Mouse (Mus musculus) heart, adult 2 months (tissue): ENCODE data around the gene Ppp1r13l. TPM values are rescaled to one million over a fixed set of nuclear protein-coding genes. Genes with fewer than 3 reads are reported as not detected.

Experiments used
- DNase-seq, 2 experiments: peaks; one replicate each; pipeline ENCODE4 v3.0.0; 2021
- H3K27ac ChIP-seq: fragments of 200-600 bp; 2 replicates; pipeline ENCODE4 v1.8.1; 2022
- H3K27me3 ChIP-seq: fragments of 200-500 bp; 2 replicates; pipeline ENCODE4 v1.6.1; 2012; ENCODE audit warnings: mild to moderate bottlenecking, low read length, inconsistent platforms, mixed read lengths; ENCODE audit not compliant: control insufficient read depth, insufficient read depth
- H3K36me3 ChIP-seq: fragments of 200-500 bp; 2 replicates; pipeline ENCODE4 v1.6.1; 2012; ENCODE audit warnings: low read length, inconsistent platforms; ENCODE audit not compliant: control insufficient read depth, insufficient read depth
- H3K4me1 ChIP-seq: fragments of 200-500 bp; 2 replicates; pipeline ENCODE4 v1.6.1; 2011; ENCODE audit warnings: low read length; ENCODE audit not compliant: control insufficient read depth, insufficient read depth
- H3K4me3 ChIP-seq: fragments of 200-600 bp; 2 replicates; pipeline ENCODE4 v1.8.1; 2022
- H3K79me2 ChIP-seq: fragments of 200-500 bp; replicated peaks from 2 replicates; pipeline ENCODE4 v1.6.1; 2012; ENCODE audit warnings: mild to moderate bottlenecking, inconsistent platforms, low read length, moderate library complexity, mixed read lengths; ENCODE audit not compliant: control insufficient read depth, insufficient read depth
- H3K9ac ChIP-seq: fragments of 200-500 bp; 2 replicates; pipeline ENCODE4 v1.6.1; 2012; ENCODE audit warnings: low read depth, mild to moderate bottlenecking, control low read depth, inconsistent platforms, low read length, mixed read lengths
- CTCF ChIP-seq: fragments of 200-600 bp; IDR thresholded peaks from 2 replicates; pipeline ENCODE4 v1.8.1; 2022; ENCODE audit warnings: antibody characterized with exemption, mild to moderate bottlenecking, moderate library complexity
- EP300 ChIP-seq: fragments of 200-500 bp; IDR thresholded peaks from 2 replicates; pipeline ENCODE4 v1.6.1; 2011; ENCODE audit warnings: low read depth, low read length, control low read depth; ENCODE audit not compliant: insufficient read depth
- POLR2A ChIP-seq: fragments of 200-500 bp; IDR thresholded peaks from 2 replicates; pipeline ENCODE4 v1.6.1; 2011; ENCODE audit warnings: mild to moderate bottlenecking, low read depth, low read length, control low read depth; ENCODE audit not compliant: insufficient read depth
- WGBS: fragments of 180-500 bp; shearing (Covaris S2); methylation state at CpG from one replicate; pipeline ENCODE4 v1.1.7; 2018; 5-methylcytosine and 5-hydroxymethylcytosine counted together
- intact Hi-C: fragments of 180-260 bp; cut with DNase I; formaldehyde crosslinking; loops from one replicate; pipeline ENCODE4 v1.15.1; 2025
- polyA plus RNA-seq: library from polyadenylated mRNA; depleted of rRNA; stranded (reverse); fragments of >200 nt; gene quantifications from 2 replicates; pipeline ENCODE4 v1.2.3, GENCODE M21; 2012
- total RNA-seq, 2 experiments: library from RNA; stranded (reverse); gene quantifications; 2 replicates each; pipeline ENCODE4 v1.2.3; 2021

Gene Ppp1r13l
- total and polyA plus RNA-seq, 3 experiments, result 30.1 to 45.1 (median 43.9) TPM

GRCm38 (mm10) chr7:19356311-19356710 is 3.2 kb upstream of the Ppp1r13l start:
- no peaks in the 10 kb centered on the region for H3K27me3 ChIP-seq
- WGBS, result 72% methylated on average over 10 of the region's 10 CpGs
- H3K9ac ChIP-seq, result no peak overlapping the region
- no peak for DNase-seq
- no peak overlapping the region for H3K27ac ChIP-seq
- no peaks in the 10 kb centered on the region for H3K36me3 ChIP-seq
- intact Hi-C loops, result no loop called here
- H3K4me1 ChIP-seq, result peaks cover 1% of the 10 kb centered on the region; the same call in 1 of the 2 replicates
- H3K4me3 ChIP-seq, result no peak overlapping the region
- H3K79me2 ChIP-seq, result no peaks in the 10 kb centered on the region
- TF ChIP-seq CTCF, result no peak
- TF ChIP-seq EP300, result no peak

GRCm38 (mm10) chr7:19357381-19358375 is 1.9 kb upstream of the Ppp1r13l start:
- DNase-seq, result no peak
- no peak overlapping the region for H3K27ac ChIP-seq
- H3K36me3 ChIP-seq, result no peaks in the 10 kb centered on the region
- no peaks in the 10 kb centered on the region for H3K79me2 ChIP-seq
- no peaks in the 10 kb centered on the region for H3K27me3 ChIP-seq
- peaks cover 4% of the 10 kb centered on the region for H3K4me1 ChIP-seq
- no peak overlapping the region for H3K9ac ChIP-seq
- 88% methylated on average over 25 of the region's 25 CpGs for WGBS
- intact Hi-C loops, result no loop called here
- no peak overlapping the region for H3K4me3 ChIP-seq
- no peak for TF ChIP-seq CTCF
- TF ChIP-seq POLR2A, result no peak
- no peak for TF ChIP-seq EP300

DNA sequence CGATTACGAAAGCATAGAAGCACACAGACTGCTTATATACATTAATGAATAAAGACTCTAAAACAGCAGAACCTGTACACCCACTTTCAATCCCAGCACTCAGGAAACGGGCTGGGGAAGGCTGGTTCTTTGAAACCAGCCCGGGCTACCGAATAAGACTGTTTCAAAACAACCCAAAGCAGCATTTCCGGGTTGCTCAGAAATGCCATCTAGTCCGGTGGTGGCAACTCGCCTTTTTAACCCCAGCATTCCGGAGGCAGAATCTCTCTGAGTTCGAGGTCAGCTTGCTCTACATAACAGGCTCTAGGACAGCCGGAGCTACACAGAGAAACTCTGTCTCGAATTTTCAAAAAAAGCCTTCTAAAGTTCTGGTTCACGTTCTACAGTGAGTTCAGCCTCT is 915 bp upstream of the Ppp1r13l start:
- H3K4me3 ChIP-seq, result peak overlapping the region; percentile 77
- H3K27me3 ChIP-seq, result no peaks in the 10 kb centered on the region
- 16% methylated on average over 13 of the region's 13 CpGs for WGBS
- intact Hi-C loops, result no loop called here
- no peaks in the 10 kb centered on the region; the same call in 1 of the 2 replicates for H3K36me3 ChIP-seq
- no peak overlapping the region for H3K9ac ChIP-seq
- TF ChIP-seq POLR2A, result no peak
- no peak for TF ChIP-seq EP300
- no peak for TF ChIP-seq CTCF
- DNase-seq, result no peak
- H3K4me1 ChIP-seq, result peaks cover 9% of the 10 kb centered on the region
- H3K27ac ChIP-seq, result no peak overlapping the region; the same call in 1 of the 2 replicates
- H3K79me2 ChIP-seq, result no peaks in the 10 kb centered on the region

DNA sequence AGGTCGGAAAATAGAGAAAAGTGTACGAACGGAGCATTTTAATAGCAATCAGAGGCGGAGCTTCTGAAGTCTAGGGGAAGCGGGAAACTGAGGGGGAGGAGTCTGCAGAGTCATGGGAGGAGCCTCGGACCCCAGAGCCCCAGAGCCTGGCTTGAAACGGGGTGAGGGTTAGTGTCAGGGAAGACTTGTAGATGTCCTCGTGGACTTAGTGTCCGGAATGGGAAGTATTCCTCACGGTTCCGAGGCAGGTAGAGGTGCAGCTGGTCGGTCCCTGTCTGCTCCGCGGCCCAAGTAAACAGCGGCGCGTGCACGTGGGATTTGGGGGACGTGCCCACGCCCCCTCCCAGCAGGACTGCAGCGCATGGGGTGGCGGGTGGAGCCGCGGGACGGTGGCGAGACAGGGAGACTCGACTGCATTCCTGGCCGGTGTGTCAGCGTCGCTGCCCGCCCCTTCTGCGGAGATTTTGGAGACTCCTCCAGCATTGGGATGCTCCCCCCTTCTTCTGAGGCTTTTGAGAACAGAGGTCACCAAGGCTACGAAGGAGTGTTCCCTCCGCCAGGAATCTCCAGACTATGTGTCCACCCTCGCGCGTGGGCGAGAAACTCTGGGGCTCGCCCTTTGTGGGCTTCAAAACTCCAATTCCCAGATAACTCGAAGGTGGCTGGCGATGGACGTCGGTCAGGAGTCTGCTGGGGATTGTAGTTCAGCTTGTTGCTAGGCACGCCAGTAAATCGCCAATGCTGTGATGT is 518 bp downstream of the Ppp1r13l start:
- peak overlapping the region; percentile 77 for H3K4me3 ChIP-seq
- under 1% methylated on average over 45 of the region's 45 CpGs for WGBS
- no peaks in the 10 kb centered on the region for H3K27me3 ChIP-seq
- H3K9ac ChIP-seq, result peak overlapping the region; percentile 70
- peaks cover 9% of the 10 kb centered on the region for H3K4me1 ChIP-seq
- no peaks in the 10 kb centered on the region for H3K79me2 ChIP-seq
- H3K27ac ChIP-seq, result peak overlapping the region; percentile 93
- no peak for TF ChIP-seq POLR2A
- TF ChIP-seq CTCF, result no peak
- 0 out of 2 replicates have a peak, but pooled peaks have one; percentile 39 for TF ChIP-seq EP300
- DNase-seq, result peak; percentile 81 to 83
- H3K36me3 ChIP-seq, result no peaks in the 10 kb centered on the region; the same call in 1 of the 2 replicates
- intact Hi-C loops, result loop anchor here (2.0 to 5.0 kb wide), 3 partner anchors 15 to 133 kb away; partner anchors contain the start of genes Ercc1 and Opa3

DNA sequence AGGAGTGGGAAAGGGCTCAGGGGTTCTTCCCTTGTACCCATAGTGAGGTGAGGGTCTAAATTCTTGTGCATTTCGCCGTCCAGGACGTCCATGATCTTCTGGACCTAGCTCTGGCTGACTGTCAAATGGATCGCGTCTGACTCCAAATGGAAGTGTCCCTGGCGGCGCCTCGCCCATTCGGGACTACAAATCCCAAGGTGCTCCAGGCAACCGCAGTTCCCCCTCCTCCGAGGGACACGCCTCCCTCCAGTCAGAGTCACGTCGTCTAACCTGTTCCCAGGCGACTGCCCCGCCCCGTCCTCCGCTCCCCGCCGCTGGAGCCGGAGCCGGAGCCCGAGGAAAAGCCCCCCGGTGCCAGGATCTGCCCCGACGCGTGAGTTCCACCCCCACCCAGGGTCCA is 1.4 kb downstream of the Ppp1r13l start:
- H3K79me2 ChIP-seq, result no peaks in the 10 kb centered on the region
- H3K27me3 ChIP-seq, result no peaks in the 10 kb centered on the region
- peaks cover 12% of the 10 kb centered on the region for H3K4me1 ChIP-seq
- peak overlapping the region; percentile 77 for H3K4me3 ChIP-seq
- H3K9ac ChIP-seq, result peak overlapping the region; percentile 85
- H3K36me3 ChIP-seq, result no peaks in the 10 kb centered on the region; the same call in 1 of the 2 replicates
- peak; percentile 91 to 95 for DNase-seq
- H3K27ac ChIP-seq, result peak overlapping the region; percentile 93
- under 1% methylated on average over 27 of the region's 27 CpGs for WGBS
- intact Hi-C loops, result loop anchor here (2.0 to 5.0 kb wide), 3 partner anchors 16 to 134 kb away; partner anchors contain the start of genes Ercc1 and Opa3
- TF ChIP-seq CTCF (0 out of 2 replicates have a peak, but pooled peaks have one; percentile 11), POLR2A (peak; percentile 44; the same call in 1 of the 2 replicates), EP300 (0 out of 2 replicates have a peak, but pooled peaks have one; percentile 60)
